Mouse (Mus musculus) kidney, postnatal 0 days (tissue): ENCODE measurements around the gene Adgrg6. TPM values are rescaled to one million over a fixed set of nuclear protein-coding genes. Genes with fewer than 3 reads are reported as not detected.

Experiments
- ATAC-seq: fragments of 200-750 bp; cut with Nextera tagmentation; replicated peaks from 2 replicates; pipeline ENCODE4 v1.8.0; 2017; ENCODE audit warnings: low read depth, moderate number of reproducible peaks, moderate TSS enrichment, moderate library complexity; ENCODE audit not compliant: low FRiP score
- DNase-seq: peaks from one replicate; pipeline ENCODE4 v3.0.0-alpha.2; 2016; ENCODE audit warnings: low spot score
- H3K27ac ChIP-seq: fragments of 300-500 bp; sonication (generic); 2 replicates; pipeline ENCODE4 v1.5.1; 2014; ENCODE audit warnings: mild to moderate bottlenecking
- H3K27me3 ChIP-seq: fragments of 300-500 bp; sonication (generic); 2 replicates; pipeline ENCODE4 v1.6.1; 2014; ENCODE audit warnings: low read length, mixed read lengths; ENCODE audit not compliant: insufficient read depth
- H3K36me3 ChIP-seq: fragments of 300-500 bp; sonication (generic); 2 replicates; pipeline ENCODE4 v1.6.1; 2014; ENCODE audit warnings: low read length, mixed read lengths; ENCODE audit not compliant: insufficient read depth
- H3K4me1 ChIP-seq: fragments of 300-500 bp; sonication (generic); replicated peaks from 2 replicates; pipeline ENCODE4 v1.6.1; 2014; ENCODE audit warnings: antibody characterized with exemption, low read length, mixed read lengths; ENCODE audit not compliant: insufficient read depth
- H3K4me2 ChIP-seq: fragments of 300-500 bp; sonication (generic); 2 replicates; pipeline ENCODE4 v1.6.1; 2014; ENCODE audit warnings: mild to moderate bottlenecking, low read length, moderate library complexity, mixed read lengths
- H3K4me3 ChIP-seq: fragments of 300-500 bp; sonication (generic); replicated peaks from 2 replicates; pipeline ENCODE4 v1.5.1; 2014; ENCODE audit warnings: low read depth, low read length
- H3K9ac ChIP-seq: fragments of 300-500 bp; sonication (generic); 2 replicates; pipeline ENCODE4 v1.6.1; 2014; ENCODE audit warnings: low read depth, low read length
- H3K9me3 ChIP-seq: fragments of 300-500 bp; sonication (generic); replicated peaks from 2 replicates; pipeline ENCODE4 v1.6.1; 2016; ENCODE audit warnings: low read length, inconsistent platforms, mixed read lengths
- CTCF ChIP-seq: IDR thresholded peaks from 2 replicates; pipeline ENCODE4 v1.5.1; 2016; ENCODE audit warnings: antibody characterized with exemption, low read depth, mild to moderate bottlenecking, moderate library complexity
- WGBS: fragments of 180-500 bp; shearing (Covaris S2); extraction: QIAGEN DNeasy Blood & Tissue Kit; methylation state at CpG from one replicate; pipeline ENCODE4 v1.1.7; 2014; 5-methylcytosine and 5-hydroxymethylcytosine counted together
- polyA plus RNA-seq: library from polyadenylated mRNA; unstranded; fragments of >200 nt; fragmentation: Nextera tagmentation; extraction: Ambion mirVana; gene quantifications from 2 replicates; pipeline ENCODE4 v1.2.1, GENCODE M21; 2015

The Adgrg6 gene
- 3.8 and 4.9 TPM in 2 replicates for polyA plus RNA-seq

- H3K4me3 ChIP-seq, result peak within 1 kb of the TSS; percentile 68
- H3K36me3 ChIP-seq, result no peaks in the 10 kb centered on the region
- no peaks in the 10 kb centered on the region for H3K4me1 ChIP-seq
- peak within 1 kb of the TSS; percentile 47 for H3K27ac ChIP-seq
- WGBS, result under 1% methylated on average over 79 of the region's 81 CpGs
- TF ChIP-seq CTCF, result no peak
- no peaks in the 10 kb centered on the region for H3K9me3 ChIP-seq
- H3K4me2 ChIP-seq, result peak within 1 kb of the TSS; percentile 97
- H3K9ac ChIP-seq, result peak within 1 kb of the TSS; percentile 63
- peak; percentile 81 for ATAC-seq
- H3K27me3 ChIP-seq, result no peaks in the 10 kb centered on the region
- peak; percentile 50 for DNase-seq
Measured at GRCm38 (mm10) chr10:14544941-14545717, at the start of gene Adgrg6. Gene Adgrg6 (minus strand): TSS chr10:14545659.

- no peak overlapping the region for H3K9ac ChIP-seq
- H3K4me2 ChIP-seq, result no peak overlapping the region
- no peak for DNase-seq
- no peaks in the 10 kb centered on the region for H3K4me1 ChIP-seq
- no peaks in the 10 kb centered on the region for H3K36me3 ChIP-seq
- no peak for TF ChIP-seq CTCF
- 85% methylated on average over 1 of the region's 1 CpGs for WGBS
- no peak overlapping the region for H3K4me3 ChIP-seq
- no peak overlapping the region for H3K27ac ChIP-seq
- H3K27me3 ChIP-seq, result no peaks in the 10 kb centered on the region
- no peaks in the 10 kb centered on the region for H3K9me3 ChIP-seq
- no peak for ATAC-seq
Measured at GRCm38 (mm10) chr10:14592215-14592614, 46.8 kb upstream of the Adgrg6 start.

- Histone ChIP-seq H3K36me3 (no peaks in the 10 kb centered on the region), H3K27me3 (no peaks in the 10 kb centered on the region), H3K9ac (no peak overlapping the region), H3K9me3 (no peaks in the 10 kb centered on the region), H3K4me2 (no peak overlapping the region), H3K4me1 (no peaks in the 10 kb centered on the region), H3K27ac (no peak overlapping the region), H3K4me3 (no peak overlapping the region)
- ATAC-seq (no peak), DNase-seq (no peak)
- TF ChIP-seq CTCF, result no peak
- 88% methylated on average over 2 of the region's 2 CpGs for WGBS
Measured at GRCm38 (mm10) chr10:14590816-14591215, 45.4 kb upstream of the Adgrg6 start.

GRCm38 (mm10) chr10:14589667-14590066 lies 44.2 kb upstream of the Adgrg6 start:
- no peak for ATAC-seq
- Histone ChIP-seq H3K4me3 (no peak overlapping the region), H3K4me2 (no peak overlapping the region), H3K27me3 (no peaks in the 10 kb centered on the region), H3K36me3 (no peaks in the 10 kb centered on the region), H3K9me3 (no peaks in the 10 kb centered on the region), H3K27ac (no peak overlapping the region), H3K9ac (no peak overlapping the region), H3K4me1 (no peaks in the 10 kb centered on the region)
- 91% methylated on average over 6 of the region's 6 CpGs for WGBS
- no peak for TF ChIP-seq CTCF
- no peak for DNase-seq

- ATAC-seq (no peak), DNase-seq (no peak)
- TF ChIP-seq CTCF, result no peak
- 89% methylated on average over 1 of the region's 1 CpGs for WGBS
- Histone ChIP-seq H3K36me3 (no peaks in the 10 kb centered on the region), H3K9me3 (no peaks in the 10 kb centered on the region), H3K27me3 (no peaks in the 10 kb centered on the region), H3K4me1 (no peaks in the 10 kb centered on the region), H3K9ac (no peak overlapping the region), H3K4me3 (no peak overlapping the region), H3K27ac (no peak overlapping the region), H3K4me2 (no peak overlapping the region)
Measured at GRCm38 (mm10) chr10:14583496-14583895, 38.0 kb upstream of the Adgrg6 start.

GRCm38 (mm10) chr10:14574255-14574654 lies 28.8 kb upstream of the Adgrg6 start:
- Histone ChIP-seq H3K4me2 (no peak overlapping the region), H3K9ac (no peak overlapping the region), H3K4me3 (no peak overlapping the region), H3K27ac (no peak overlapping the region), H3K9me3 (no peaks in the 10 kb centered on the region), H3K4me1 (0 out of 2 replicates have a peak, but pooled peaks cover 3% of the 10 kb centered on the region), H3K27me3 (no peaks in the 10 kb centered on the region), H3K36me3 (no peaks in the 10 kb centered on the region)
- TF ChIP-seq CTCF, result no peak
- ATAC-seq (no peak), DNase-seq (no peak)
- WGBS, result 72% methylated on average over 4 of the region's 4 CpGs
